Mouse (Mus musculus): ENCODE data around the gene Lce3a. TPM values are rescaled to one million over a fixed set of nuclear protein-coding genes. Genes with fewer than 3 reads are reported as not detected.

Lce3a gene
- polyA plus RNA-seq, 1 experiment from 2014 or later, result not detected

Other genes starting within 250 kb of the Lce3a start
- not detected in 2 replicates for gene Lce1c, start 247.0 kb downstream of the Lce3a start, polyA plus RNA-seq (2015; fragmentation: Nextera tagmentation; extraction: Ambion mirVana)
- not detected in 2 replicates for gene Lce1d, start 239.0 kb downstream of the Lce3a start, polyA plus RNA-seq (2015; fragmentation: Nextera tagmentation; extraction: Ambion mirVana)
- not detected in 2 replicates for gene Lce1e, start 217.2 kb downstream of the Lce3a start, polyA plus RNA-seq (2015; fragmentation: Nextera tagmentation; extraction: Ambion mirVana)
- not detected in 2 replicates for gene Lce1f, start 205.9 kb downstream of the Lce3a start, polyA plus RNA-seq (2015; fragmentation: Nextera tagmentation; extraction: Ambion mirVana)
- not detected in 2 replicates for gene Gm38119, start 187.1 kb downstream of the Lce3a start, polyA plus RNA-seq (2015; fragmentation: Nextera tagmentation; extraction: Ambion mirVana)
- not detected in 2 replicates for gene Lce1g, start 173.9 kb downstream of the Lce3a start, polyA plus RNA-seq (2015; fragmentation: Nextera tagmentation; extraction: Ambion mirVana)
- not detected in 2 replicates for gene Lce1h, start 161.2 kb downstream of the Lce3a start, polyA plus RNA-seq (2015; fragmentation: Nextera tagmentation; extraction: Ambion mirVana)
- gene Lce1i, start 147.3 kb downstream of the Lce3a start, polyA plus RNA-seq (2015; fragmentation: Nextera tagmentation; extraction: Ambion mirVana), result not detected in 2 replicates
- not detected in 2 replicates for gene Lce1j, start 135.7 kb downstream of the Lce3a start, polyA plus RNA-seq (2015; fragmentation: Nextera tagmentation; extraction: Ambion mirVana)
- gene Lce1k, start 118.3 kb downstream of the Lce3a start, polyA plus RNA-seq (2015; fragmentation: Nextera tagmentation; extraction: Ambion mirVana), result not detected in 2 replicates
- gene Kprp, start 99.0 kb downstream of the Lce3a start, polyA plus RNA-seq (2015; fragmentation: Nextera tagmentation; extraction: Ambion mirVana), result not detected in 2 replicates
- gene Lce1l, start 74.9 kb downstream of the Lce3a start, polyA plus RNA-seq (2015; fragmentation: Nextera tagmentation; extraction: Ambion mirVana), result not detected in 2 replicates
- not detected in 2 replicates for gene 2310050C09Rik, start 56.0 kb downstream of the Lce3a start, polyA plus RNA-seq (2015; fragmentation: Nextera tagmentation; extraction: Ambion mirVana)
- gene Lce3b, start 6.7 kb upstream of the Lce3a start, polyA plus RNA-seq (2015; fragmentation: Nextera tagmentation; extraction: Ambion mirVana), result not detected in 2 replicates
- gene Lce3c, start 18.3 kb upstream of the Lce3a start, polyA plus RNA-seq (2015; fragmentation: Nextera tagmentation; extraction: Ambion mirVana), result not detected in 2 replicates
- gene Lce3d, start 31.2 kb upstream of the Lce3a start, polyA plus RNA-seq (2015; fragmentation: Nextera tagmentation; extraction: Ambion mirVana), result not detected in 2 replicates
- gene Lce3e, start 40.8 kb upstream of the Lce3a start, polyA plus RNA-seq (2015; fragmentation: Nextera tagmentation; extraction: Ambion mirVana), result not detected in 2 replicates
- not detected in 2 replicates for gene Lce3f, start 66.0 kb upstream of the Lce3a start, polyA plus RNA-seq (2015; fragmentation: Nextera tagmentation; extraction: Ambion mirVana)
- gene Crct1, start 89.5 kb upstream of the Lce3a start, polyA plus RNA-seq (2015; fragmentation: Nextera tagmentation; extraction: Ambion mirVana), result 0.45 and 0.64 TPM in 2 replicates
- not detected in 2 replicates for gene Lce1m, start 92.8 kb upstream of the Lce3a start, polyA plus RNA-seq (2015; fragmentation: Nextera tagmentation; extraction: Ambion mirVana)
- 0.22 TPM in 1 of 2 replicates, not detected in the other for gene Gm4858, start 142.6 kb upstream of the Lce3a start, polyA plus RNA-seq (2015; fragmentation: Nextera tagmentation; extraction: Ambion mirVana)
- gene Crnn, start 218.6 kb upstream of the Lce3a start, polyA plus RNA-seq (2015; fragmentation: Nextera tagmentation; extraction: Ambion mirVana), result 0.10 TPM in 1 of 2 replicates, not detected in the other

All from kidney, embryonic 15.5 days (tissue).